ENCODE assay signal across 19 mouse cellular contexts in genomic region chr6:143980131-143980530, GRCm38 (mm10).
"Had no signal": no experiment of that assay in that cellular context is flagged by ENCODE, and none has a peak within 500 bp of the region (broad histone marks: within the 10 kb centered on the region; RNA-seq: fewer than 3 reads in every experiment).

No protein-coding gene starts in this region.

- DNase-seq: kidney, adult 11 months; kidney, adult 9 months; kidney, postnatal 36 days; layer of hippocampus, postnatal 36 days; left cerebral cortex, postnatal 4 days; lung, postnatal 10 days; lung, postnatal 4 days; midbrain, embryonic 14.5 days; right cerebral cortex, postnatal 4 days; spleen, adult 18-20 months; thymus, adult 18-20 months; thymus, postnatal 14 days had no signal

- H3K27ac ChIP-seq: kidney, postnatal 0 days; liver, embryonic 12.5 days; midbrain, embryonic 10.5 days; neural tube, embryonic 15.5 days had no signal

- H3K27me3 ChIP-seq: liver, embryonic 12.5 days; neural tube, embryonic 15.5 days had no signal

- H3K4me2 ChIP-seq: limb, embryonic 15.5 days; liver, embryonic 12.5 days; lung, embryonic 14.5 days; neural tube, embryonic 15.5 days had no signal

- ATAC-seq: liver, embryonic 12.5 days had no signal

- H3K9me3 ChIP-seq: limb, embryonic 15.5 days; liver, embryonic 12.5 days; midbrain, embryonic 10.5 days; neural tube, embryonic 15.5 days had no signal

- H3K9ac ChIP-seq: limb, embryonic 15.5 days; liver, embryonic 12.5 days; lung, embryonic 14.5 days; neural tube, embryonic 15.5 days had no signal

- H3K4me1 ChIP-seq: limb, embryonic 15.5 days; liver, embryonic 12.5 days; midbrain, embryonic 10.5 days had no signal

- H3K36me3 ChIP-seq: limb, embryonic 15.5 days; liver, embryonic 12.5 days; midbrain, embryonic 10.5 days; neural tube, embryonic 15.5 days had no signal

- H3K4me3 ChIP-seq: limb, embryonic 15.5 days; liver, embryonic 12.5 days; midbrain, embryonic 10.5 days; myocyte; neural tube, embryonic 15.5 days had no signal
